Mouse (Mus musculus) heart, postnatal 0 days (tissue): ENCODE data around the gene Sell.

Experiments used
- CTCF ChIP-seq: IDR thresholded peaks from 2 replicates; pipeline ENCODE4 v1.5.1; 2016; ENCODE audit warnings: antibody characterized with exemption, control low read depth, low read depth
- EP300 ChIP-seq: IDR thresholded peaks from 2 replicates; pipeline ENCODE4 v1.6.1; 2016; ENCODE audit warnings: antibody characterized with exemption, low read depth

GRCm38 (mm10) chr1:164123836-164124235, 62.1 kb downstream of the Sell start:
- TF ChIP-seq CTCF (no peak), EP300 (no peak)
